Mouse (Mus musculus): ENCODE results near the gene Lzic.

DNA sequence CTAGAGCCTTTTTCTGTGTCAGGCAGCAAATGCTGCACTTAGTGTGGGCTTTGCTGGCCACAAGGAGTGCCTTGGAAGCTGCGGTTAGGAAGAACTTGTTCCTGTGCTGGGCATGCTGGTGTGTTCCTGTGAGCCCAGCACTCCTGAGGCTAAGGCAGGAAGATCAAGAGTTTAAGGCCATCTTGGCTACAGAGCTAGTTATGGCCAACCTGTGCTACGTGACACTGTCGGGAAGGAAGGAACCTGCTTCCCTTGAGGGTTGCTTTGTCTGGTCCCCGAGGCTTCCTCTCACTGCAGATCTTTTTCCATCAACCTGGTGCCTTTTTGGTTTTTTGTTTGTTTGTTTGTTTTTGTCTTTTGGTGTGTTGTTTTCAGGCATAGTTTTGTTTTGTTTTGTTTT lies 40.1 kb downstream of the Lzic start:
- TF ChIP-seq ETS1 (conservative IDR thresholded peaks at IDR 0.05; ENCODE audit: low read depth, low read length) (no peak), POLR2A (IDR thresholded peaks at IDR 0.05; ENCODE audit: low read depth, low read length) (no peak), MAZ (IDR thresholded peaks at IDR 0.05; ENCODE audit: low read depth, low read length) (no peak), TBP (conservative IDR thresholded peaks at IDR 0.05; ENCODE audit: low read depth, low read length) (no peak), CTCF (conservative IDR thresholded peaks at IDR 0.05 in 1 of 2, IDR thresholded peaks at IDR 0.05 in 1 of 2; ENCODE audit: low read depth in 2 of 2, low read length in 2 of 2) (no peak), ZNF384 (IDR thresholded peaks at IDR 0.05; ENCODE audit: low read depth, low read length) (no peak), ZKSCAN1 (IDR thresholded peaks at IDR 0.05; ENCODE audit: borderline replicate concordance, low read depth, low read length) (no peak), EP300 (IDR thresholded peaks at IDR 0.05; ENCODE audit: low read length) (no peak), HCFC1 (IDR thresholded peaks at IDR 0.05; ENCODE audit: low read depth, low read length) (no peak), RCOR1 (conservative IDR thresholded peaks at IDR 0.05; ENCODE audit: low read depth, low read length) (no peak), MAX (IDR thresholded peaks at IDR 0.05; ENCODE audit: low read length) (no peak), MYC (IDR thresholded peaks at IDR 0.05; ENCODE audit: low read depth, low read length) (no peak), MXI1 (IDR thresholded peaks at IDR 0.05; ENCODE audit: low read depth, low read length) (no peak)

Measured in CH12.LX (cell line).